Mouse (Mus musculus) embryonic facial prominence, embryonic 11.5 days (tissue): ENCODE data around the gene Gli2. TPM values are rescaled to one million over a fixed set of nuclear protein-coding genes. Genes with fewer than 3 reads are reported as not detected.

Experiments
- ATAC-seq: fragments of 200-750 bp; cut with Nextera tagmentation; replicated peaks from 2 replicates; pipeline ENCODE4 v1.8.0; 2017; ENCODE audit warnings: low read depth; ENCODE audit not compliant: insufficient number of reproducible peaks, low FRiP score, low TSS enrichment
- DNase-seq: peaks from one replicate; pipeline ENCODE4 v3.0.0-alpha.2; 2015; ENCODE audit warnings: low spot score
- H3K27ac ChIP-seq: fragments of 300-500 bp; sonication (generic); replicated peaks from 2 replicates; pipeline ENCODE4 v1.5.1; 2014; ENCODE audit warnings: mild to moderate bottlenecking, low read depth, low read length, control low read depth
- H3K27me3 ChIP-seq: fragments of 300-500 bp; sonication (generic); 2 replicates; pipeline ENCODE4 v1.6.1; 2014; ENCODE audit warnings: mild to moderate bottlenecking, low read length, moderate library complexity, mixed read lengths; ENCODE audit not compliant: control insufficient read depth, insufficient read depth
- H3K36me3 ChIP-seq: fragments of 300-500 bp; sonication (generic); replicated peaks from 2 replicates; pipeline ENCODE4 v1.6.1; 2014; ENCODE audit warnings: low read depth, mild to moderate bottlenecking, low read length, moderate library complexity, mixed read lengths; ENCODE audit not compliant: control insufficient read depth, insufficient read depth
- H3K4me1 ChIP-seq: fragments of 300-500 bp; sonication (generic); 2 replicates; pipeline ENCODE4 v1.6.1; 2014; ENCODE audit warnings: low read length, mixed read lengths; ENCODE audit not compliant: control insufficient read depth, insufficient read depth
- H3K4me2 ChIP-seq: fragments of 300-500 bp; sonication (generic); 2 replicates; pipeline ENCODE4 v1.6.1; 2014; ENCODE audit warnings: low read depth, mild to moderate bottlenecking, control low read depth, low read length, moderate library complexity
- H3K4me3 ChIP-seq: fragments of 300-500 bp; sonication (generic); 2 replicates; pipeline ENCODE4 v1.5.1; 2014; ENCODE audit warnings: low read depth, low read length, control low read depth
- H3K9ac ChIP-seq: fragments of 300-500 bp; sonication (generic); replicated peaks from 2 replicates; pipeline ENCODE4 v1.6.1; 2014; ENCODE audit warnings: mild to moderate bottlenecking, control low read depth, low read length
- H3K9me3 ChIP-seq: fragments of 300-500 bp; sonication (generic); replicated peaks from 2 replicates; pipeline ENCODE4 v1.6.1; 2016; ENCODE audit warnings: mild to moderate bottlenecking, low read length, inconsistent platforms, mixed read lengths; ENCODE audit not compliant: control insufficient read depth
- WGBS: fragments of 180-500 bp; shearing (Covaris S2); extraction: QIAGEN DNeasy Blood & Tissue Kit; methylation state at CpG from one replicate; pipeline ENCODE4 v1.1.7; 2014; 5-methylcytosine and 5-hydroxymethylcytosine counted together
- polyA plus RNA-seq: library from polyadenylated mRNA; unstranded; fragments of >200 nt; fragmentation: Nextera tagmentation; extraction: Ambion mirVana; gene quantifications from 2 replicates; pipeline ENCODE4 v1.2.1, GENCODE M21; 2014

Gli2 gene
- polyA plus RNA-seq, 1 experiment from 2014 or later, result 13.3 TPM

GRCm38 (mm10) chr1:118927543-118928354 lies 125.7 kb downstream of the Gli2 start:
- WGBS, result 73% methylated on average over 12 of the region's 12 CpGs
- no peak overlapping the region for H3K27ac ChIP-seq
- H3K4me1 ChIP-seq, result no peaks in the 10 kb centered on the region
- no peaks in the 10 kb centered on the region for H3K36me3 ChIP-seq
- no peaks in the 10 kb centered on the region for H3K27me3 ChIP-seq
- no peak overlapping the region for H3K4me2 ChIP-seq
- no peak overlapping the region for H3K9ac ChIP-seq
- DNase-seq (no peak), ATAC-seq (no peak)
- no peak overlapping the region for H3K4me3 ChIP-seq
- no peaks in the 10 kb centered on the region for H3K9me3 ChIP-seq

GRCm38 (mm10) chr1:118926556-118926955 lies 126.9 kb downstream of the Gli2 start:
- no peaks in the 10 kb centered on the region for H3K36me3 ChIP-seq
- 93% methylated on average over 7 of the region's 7 CpGs for WGBS
- H3K4me3 ChIP-seq, result no peak overlapping the region
- H3K4me2 ChIP-seq, result no peak overlapping the region
- ATAC-seq (no peak), DNase-seq (no peak)
- no peaks in the 10 kb centered on the region for H3K9me3 ChIP-seq
- H3K27ac ChIP-seq, result no peak overlapping the region
- no peaks in the 10 kb centered on the region for H3K4me1 ChIP-seq
- H3K9ac ChIP-seq, result no peak overlapping the region
- H3K27me3 ChIP-seq, result no peaks in the 10 kb centered on the region

GRCm38 (mm10) chr1:118922189-118922588 lies 131.2 kb downstream of the Gli2 start:
- Histone ChIP-seq H3K36me3 (no peaks in the 10 kb centered on the region), H3K27me3 (no peaks in the 10 kb centered on the region), H3K9me3 (no peaks in the 10 kb centered on the region), H3K4me1 (no peaks in the 10 kb centered on the region), H3K27ac (no peak overlapping the region), H3K4me3 (no peak overlapping the region), H3K9ac (no peak overlapping the region), H3K4me2 (no peak overlapping the region)
- ATAC-seq (no peak), DNase-seq (no peak)
- 83% methylated on average over 6 of the region's 6 CpGs for WGBS

GRCm38 (mm10) chr1:118917520-118918220 lies 135.7 kb downstream of the Gli2 start:
- Histone ChIP-seq H3K4me1 (no peaks in the 10 kb centered on the region; the same call in 1 of the 2 replicates), H3K9ac (no peak overlapping the region), H3K9me3 (no peaks in the 10 kb centered on the region), H3K4me2 (no peak overlapping the region), H3K4me3 (no peak overlapping the region), H3K27ac (no peak overlapping the region), H3K36me3 (no peaks in the 10 kb centered on the region), H3K27me3 (no peaks in the 10 kb centered on the region)
- DNase-seq (no peak), ATAC-seq (no peak)
- WGBS, result 64% methylated on average over 7 of the region's 7 CpGs

DNA sequence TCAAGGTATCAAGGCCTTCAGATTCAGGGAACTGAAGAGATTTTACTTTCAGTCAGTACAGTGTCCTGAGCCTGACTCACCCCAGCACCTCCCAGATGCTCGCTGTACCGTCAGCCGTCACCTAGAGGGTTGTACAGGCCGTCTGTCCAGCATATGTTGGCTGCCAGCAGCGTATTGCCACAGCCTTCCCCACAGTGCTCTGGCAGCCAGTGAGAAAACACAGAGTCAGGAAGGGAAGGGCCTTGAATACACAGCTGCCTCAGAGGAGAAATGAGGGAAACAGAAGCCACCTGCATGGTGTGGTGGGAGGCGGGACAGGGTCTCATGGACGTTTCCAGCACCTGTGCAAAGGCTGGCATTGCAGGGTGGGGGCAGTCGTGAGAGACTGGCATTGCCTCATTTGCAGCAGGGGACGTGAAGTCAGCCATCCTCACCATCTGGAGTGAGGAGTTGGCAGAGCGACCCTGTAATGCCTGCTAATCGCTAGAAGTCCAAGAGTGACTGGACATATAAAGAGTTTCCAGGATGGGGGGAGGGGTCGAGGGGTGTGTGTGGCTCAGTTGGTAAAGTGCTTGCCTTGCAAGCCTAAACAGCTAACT lies 136.8 kb downstream of the Gli2 start:
- no peak overlapping the region for H3K9ac ChIP-seq
- H3K4me2 ChIP-seq, result no peak overlapping the region
- no peaks in the 10 kb centered on the region for H3K27me3 ChIP-seq
- H3K9me3 ChIP-seq, result no peaks in the 10 kb centered on the region
- no peaks in the 10 kb centered on the region for H3K36me3 ChIP-seq
- 46% methylated on average over 12 of the region's 12 CpGs for WGBS
- no peaks in the 10 kb centered on the region; the same call in 1 of the 2 replicates for H3K4me1 ChIP-seq
- no peak for DNase-seq
- H3K27ac ChIP-seq, result no peak overlapping the region
- no peak for ATAC-seq
- no peak overlapping the region for H3K4me3 ChIP-seq

GRCm38 (mm10) chr1:118913414-118914385 lies 139.7 kb downstream of the Gli2 start:
- H3K36me3 ChIP-seq, result no peaks in the 10 kb centered on the region
- H3K4me2 ChIP-seq, result no peak overlapping the region
- H3K9me3 ChIP-seq, result no peaks in the 10 kb centered on the region
- H3K4me1 ChIP-seq, result no peaks in the 10 kb centered on the region; the same call in none of the 2 replicates
- no peaks in the 10 kb centered on the region for H3K27me3 ChIP-seq
- ATAC-seq, result no peak
- no peak for DNase-seq
- WGBS, result 56% methylated on average over 17 of the region's 17 CpGs
- H3K27ac ChIP-seq, result no peak overlapping the region
- no peak overlapping the region for H3K9ac ChIP-seq
- H3K4me3 ChIP-seq, result no peak overlapping the region

- ATAC-seq (no peak), DNase-seq (peak; percentile 40)
- Histone ChIP-seq H3K4me3 (no peak overlapping the region), H3K27me3 (no peaks in the 10 kb centered on the region), H3K27ac (no peak overlapping the region), H3K4me2 (no peak overlapping the region), H3K9ac (no peak overlapping the region), H3K36me3 (no peaks in the 10 kb centered on the region), H3K4me1 (no peaks in the 10 kb centered on the region; the same call in none of the 2 replicates), H3K9me3 (no peaks in the 10 kb centered on the region)
- 35% methylated on average over 6 of the region's 6 CpGs for whole genome bisulfite sequencing
Observed at GRCm38 (mm10) chr1:118912929-118913328, 140.5 kb downstream of the Gli2 start.
